Mouse (Mus musculus): ENCODE data around the gene Fry. TPM values are rescaled to one million over a fixed set of nuclear protein-coding genes. Genes with fewer than 3 reads are reported as not detected.
A peak's percentile ranks its signal among the peaks of the same experiment; 100 is the strongest.

Gene Fry
- total RNA-seq, 2 experiments from 2014 or later = 213 to 215 TPM

DNA sequence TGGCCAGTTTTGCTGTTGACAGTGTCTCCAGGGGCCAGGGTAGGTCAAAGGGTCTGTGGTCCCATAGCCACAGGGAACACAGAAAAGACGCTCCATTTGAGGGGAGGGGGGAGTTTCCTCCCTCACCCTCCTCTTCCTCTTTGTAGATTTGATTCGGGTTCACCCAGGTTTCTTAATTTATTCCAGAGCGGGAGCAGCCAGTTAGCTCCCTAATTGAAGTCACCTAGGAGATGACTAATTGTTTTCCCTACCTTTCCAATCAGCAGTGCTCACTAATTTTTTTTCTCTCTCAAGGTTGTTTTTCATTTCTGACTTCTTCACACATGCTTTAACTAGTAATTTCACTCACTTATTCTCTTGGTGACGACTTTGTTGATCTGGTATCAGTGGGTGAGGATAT, 399.6 kb downstream of the Fry start, which contains the start of gene Zar1l:
TSS of gene Zar1l (minus strand) at position 101 of the 400 bp plus-strand sequence.
- DNase-seq (ENCODE audit: low spot score in 2 of 2) = no peak

DNA sequence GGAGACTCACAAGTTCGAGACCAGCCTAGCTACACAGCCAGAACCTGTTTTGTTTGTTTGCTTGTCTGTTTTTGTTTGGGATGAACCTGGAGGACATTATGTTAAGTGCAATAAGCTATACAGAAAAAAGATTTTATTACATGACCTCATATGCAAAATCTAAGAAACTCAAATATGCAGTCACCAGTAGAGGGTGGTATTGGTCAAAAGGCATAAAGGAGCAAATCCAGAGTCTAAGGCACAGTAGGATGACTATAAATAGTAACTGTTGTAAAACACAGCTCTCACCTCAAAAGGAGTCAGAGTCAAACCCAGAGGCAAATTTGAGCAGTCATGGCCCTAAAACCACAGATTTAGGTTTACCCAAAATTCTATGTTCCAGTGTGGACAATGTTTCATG, 401.1 kb downstream of the Fry start:
- no peak for DNase-seq (ENCODE audit: low spot score in 2 of 2)

DNA sequence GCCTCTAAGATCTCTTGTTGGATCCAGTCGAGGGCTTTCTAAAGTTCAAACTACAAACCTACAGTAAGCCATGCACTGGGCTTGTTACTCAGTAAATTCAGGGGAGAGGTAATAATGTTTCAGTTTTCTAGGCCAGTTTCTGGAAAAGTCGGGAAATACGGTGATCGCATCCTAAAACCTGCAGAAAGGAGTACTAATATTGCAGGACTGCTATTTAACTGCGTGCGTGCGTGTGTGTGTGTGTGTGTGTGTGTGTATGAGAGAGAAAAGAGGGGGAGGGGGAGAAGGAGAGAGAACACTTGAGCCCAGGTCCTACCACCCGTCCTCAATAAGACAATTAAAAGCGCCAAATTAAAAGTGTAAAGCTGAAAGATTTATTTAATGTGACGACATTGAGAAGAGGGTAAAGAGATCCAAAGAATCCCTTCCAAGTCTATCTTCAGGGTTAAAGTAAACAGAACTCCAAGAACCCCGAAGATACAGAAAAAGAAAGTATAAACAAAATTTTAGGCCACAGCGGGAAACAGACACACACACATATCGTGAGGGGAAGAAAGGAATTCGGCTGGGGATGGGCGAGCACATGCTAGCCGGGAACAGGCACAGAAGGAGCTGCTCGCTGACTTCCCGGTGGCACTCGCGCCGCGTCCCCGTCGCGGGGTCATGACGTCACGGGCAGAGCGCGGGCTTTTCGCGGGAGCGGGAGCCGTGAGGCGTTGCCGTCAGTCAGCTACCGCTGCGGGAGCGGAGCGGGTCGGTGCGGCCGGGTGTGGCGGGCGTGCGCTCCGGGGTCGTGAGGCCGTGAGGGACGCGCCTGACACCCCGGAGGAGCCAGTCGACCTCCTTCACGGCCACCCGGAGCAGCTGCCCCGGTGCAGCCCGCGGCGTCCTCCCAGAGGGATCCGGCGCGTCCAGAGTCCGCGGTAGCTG, 403.8 kb downstream of the Fry start, which contains the start of gene Brca2:
TSS of gene Brca2 (plus strand) at position 694 of the 930 bp plus-strand sequence.
- peak; percentile 94 for DNase-seq (ENCODE audit: low spot score in 2 of 2)

DNA sequence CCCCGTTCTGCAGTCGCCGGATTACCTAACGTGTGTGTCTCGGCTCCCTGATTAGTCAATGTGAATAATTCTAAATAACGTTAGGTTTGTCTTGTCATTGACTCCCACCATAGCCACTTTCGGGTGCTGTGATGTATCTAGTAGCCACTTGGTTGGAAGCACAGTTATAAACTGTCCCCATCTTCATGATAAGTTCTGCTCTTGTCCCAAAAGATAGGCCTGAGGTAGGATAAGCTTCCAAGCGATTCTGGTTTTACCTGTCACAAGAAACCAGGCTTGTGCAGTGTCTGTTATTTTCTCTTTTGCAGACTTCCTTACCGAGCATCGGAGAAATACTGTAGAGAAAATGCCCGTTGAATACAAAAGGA, 404.4 kb downstream of the Fry start:
- DNase-seq (ENCODE audit: low spot score in 2 of 2) = no peak

DNA sequence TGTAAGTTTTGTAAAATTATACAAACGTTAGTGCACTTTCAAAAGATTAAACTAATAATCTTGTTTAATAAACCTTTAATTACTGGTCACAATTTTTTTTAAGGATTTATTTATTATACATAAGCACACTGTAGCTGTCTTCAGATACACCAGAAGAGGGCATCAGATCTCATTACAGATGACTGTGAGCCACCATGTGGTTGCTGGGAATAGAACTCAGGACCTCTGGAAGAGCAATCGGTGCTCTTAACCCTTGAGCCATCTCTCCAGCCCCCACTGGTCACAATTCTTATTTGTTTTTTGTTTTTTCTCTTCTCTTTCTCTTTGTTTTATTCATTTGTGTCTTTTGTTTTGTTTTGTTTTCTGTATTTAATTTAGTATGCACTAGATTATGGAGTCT, 406.8 kb downstream of the Fry start:
- DNase-seq (ENCODE audit: low spot score in 2 of 2) = no peak

DNA sequence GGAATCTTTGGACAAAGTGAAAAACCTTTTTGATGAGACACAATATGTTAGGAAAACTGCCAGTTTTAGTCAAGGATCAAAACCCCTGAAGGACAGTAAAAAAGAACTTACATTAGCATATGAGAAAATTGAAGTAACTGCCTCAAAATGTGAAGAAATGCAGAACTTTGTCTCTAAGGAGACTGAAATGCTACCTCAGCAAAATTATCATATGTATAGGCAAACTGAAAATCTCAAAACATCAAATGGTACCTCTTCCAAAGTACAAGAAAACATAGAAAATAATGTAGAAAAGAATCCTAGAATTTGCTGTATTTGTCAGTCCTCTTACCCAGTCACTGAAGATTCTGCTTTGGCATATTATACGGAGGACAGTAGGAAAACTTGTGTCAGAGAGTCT, 422.9 kb downstream of the Fry start:
- DNase-seq (ENCODE audit: low spot score in 2 of 2) = no peak

DNA sequence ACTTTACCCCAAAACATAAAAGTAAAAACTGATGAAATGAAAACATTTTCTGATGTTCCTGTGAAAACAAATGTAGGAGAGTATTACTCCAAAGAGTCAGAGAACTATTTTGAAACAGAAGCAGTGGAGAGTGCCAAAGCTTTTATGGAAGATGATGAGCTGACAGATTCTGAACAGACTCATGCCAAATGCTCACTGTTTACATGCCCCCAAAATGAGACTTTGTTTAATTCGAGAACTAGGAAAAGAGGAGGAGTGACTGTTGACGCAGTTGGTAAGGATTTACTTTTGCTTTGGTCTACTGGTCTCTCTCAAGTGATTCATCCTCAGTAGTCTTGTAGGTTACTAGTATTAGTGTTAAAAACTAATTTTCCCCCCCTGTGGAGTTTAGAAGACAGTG, 424.7 kb downstream of the Fry start:
- no peak for DNase-seq (ENCODE audit: low spot score in 2 of 2)

Other genes with a start within 250 kb of the Fry start
- under 1 TPM; 0.41 to 0.60 TPM for gene Rxfp2, start 100.0 kb upstream of the Fry start, total RNA-seq (2021)

Measured in layer of hippocampus, postnatal 10 days (tissue).